Mouse (Mus musculus): ENCODE results near the gene Bmp7.

The Bmp7 gene

GRCm38 (mm10) chr2:172906146-172906545, 34.0 kb downstream of the Bmp7 start:
- no peak for DNase-seq (ENCODE audit: low spot score)

- DNase-seq (ENCODE audit: low spot score) = no peak
These were observed 35.1 kb downstream of the Bmp7 start for GRCm38 (mm10) chr2:172905057-172905456.

GRCm38 (mm10) chr2:172904614-172905013, 35.5 kb downstream of the Bmp7 start:
- no peak for DNase-seq (ENCODE audit: low spot score)

DNA sequence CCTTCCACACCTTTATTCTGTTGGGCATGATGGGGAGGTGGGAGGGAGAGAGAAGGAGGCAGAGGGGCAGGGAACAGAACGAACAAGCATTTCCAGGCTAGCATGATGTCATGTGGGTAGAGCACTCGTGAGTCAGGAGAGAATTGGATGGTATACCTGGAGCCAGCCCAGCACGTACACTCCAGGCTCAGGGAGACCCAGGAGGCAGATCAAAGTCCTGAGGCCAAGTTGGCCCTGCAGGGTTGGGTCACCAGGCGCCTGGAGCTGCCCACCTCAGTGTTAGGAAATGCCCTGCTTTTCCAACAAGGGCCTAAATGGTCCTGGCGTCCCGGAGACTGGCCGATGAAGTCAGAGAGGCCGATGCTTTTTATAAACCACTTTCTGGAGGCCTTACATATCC, 36.6 kb downstream of the Bmp7 start:
- DNase-seq (ENCODE audit: low spot score) = no peak

GRCm38 (mm10) chr2:172900954-172901701, 39.0 kb downstream of the Bmp7 start:
- DNase-seq (ENCODE audit: low spot score) = no peak

GRCm38 (mm10) chr2:172889756-172890443, 50.2 kb downstream of the Bmp7 start:
- DNase-seq (ENCODE audit: low spot score) = no peak

GRCm38 (mm10) chr2:172889222-172889621, 50.9 kb downstream of the Bmp7 start:
- DNase-seq (ENCODE audit: low spot score) = no peak

GRCm38 (mm10) chr2:172888147-172888546, 52.0 kb downstream of the Bmp7 start:
- no peak for DNase-seq (ENCODE audit: low spot score)

- DNase-seq (ENCODE audit: low spot score) = no peak
These were observed 54.3 kb downstream of the Bmp7 start for GRCm38 (mm10) chr2:172885861-172886260.

GRCm38 (mm10) chr2:172884584-172884983, 55.5 kb downstream of the Bmp7 start:
- DNase-seq (ENCODE audit: low spot score) = no peak

- no peak for DNase-seq (ENCODE audit: low spot score)
These were observed 64.9 kb downstream of the Bmp7 start for GRCm38 (mm10) chr2:172875201-172875600.

- DNase-seq (ENCODE audit: low spot score) = no peak
These were observed 73.8 kb downstream of the Bmp7 start for GRCm38 (mm10) chr2:172866356-172866755.

DNA sequence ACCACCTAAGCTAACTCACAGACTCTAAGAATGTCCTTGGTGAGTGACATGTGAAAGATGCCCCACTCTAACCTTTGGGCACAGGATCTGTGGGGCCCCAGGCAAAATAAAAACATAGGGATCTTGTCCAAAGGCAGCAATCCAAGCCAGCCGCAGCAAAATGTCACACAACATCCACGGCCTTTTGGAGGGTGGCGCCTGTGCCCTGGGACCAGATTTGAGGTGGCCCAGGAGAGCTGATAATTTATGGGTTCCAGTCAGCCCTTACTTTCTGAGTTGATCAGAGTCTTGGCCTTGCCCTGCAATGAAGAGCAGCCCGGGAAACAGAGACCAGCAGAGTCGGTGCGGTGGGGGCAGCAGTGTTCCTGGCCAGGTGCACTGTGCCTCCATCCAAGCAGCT, 75.0 kb downstream of the Bmp7 start:
- DNase-seq (ENCODE audit: low spot score) = no peak

DNA sequence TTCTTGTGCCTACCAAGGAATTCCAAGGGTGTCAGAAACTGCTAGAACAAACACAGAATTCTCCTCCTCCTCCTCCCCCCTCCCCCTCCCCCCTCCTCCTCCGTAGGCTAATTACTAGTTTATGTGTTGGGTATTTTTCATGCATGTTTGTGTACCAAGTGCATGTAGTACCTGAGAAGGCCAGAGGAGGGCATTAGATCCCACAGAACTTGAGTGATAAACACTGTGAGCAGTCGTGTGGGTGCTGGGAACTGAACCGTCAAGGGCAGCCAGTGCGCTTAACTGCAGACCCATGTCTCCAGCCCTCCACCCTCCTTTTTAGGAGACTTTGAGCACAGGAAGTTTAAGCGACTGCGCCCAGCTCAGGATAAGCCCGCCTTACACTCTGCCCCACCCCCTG, 75.6 kb downstream of the Bmp7 start:
- no peak for DNase-seq (ENCODE audit: low spot score)

DNA sequence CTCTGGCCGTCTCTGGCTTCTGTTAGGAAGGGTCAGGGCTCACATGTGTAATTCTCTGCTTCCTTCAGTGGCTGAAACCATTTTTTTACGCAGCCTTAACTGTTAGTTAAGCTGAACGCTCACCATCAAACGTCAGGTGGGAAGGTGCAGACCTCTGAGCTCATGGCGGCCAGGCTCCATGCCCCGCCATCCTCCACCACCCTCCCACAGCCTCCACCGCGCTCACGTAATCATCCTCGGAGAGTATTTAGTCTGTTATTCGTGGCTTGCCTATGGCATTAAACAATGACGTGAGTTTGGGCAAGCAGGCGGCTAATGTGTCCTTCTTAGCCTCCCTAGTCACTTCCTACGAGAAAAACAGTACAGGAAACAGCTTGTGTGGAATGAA, 76.7 kb downstream of the Bmp7 start:
- DNase-seq (ENCODE audit: low spot score) = no peak

GRCm38 (mm10) chr2:172862850-172863468, 77.2 kb downstream of the Bmp7 start:
- peak; percentile 69 for DNase-seq (ENCODE audit: low spot score)

DNA sequence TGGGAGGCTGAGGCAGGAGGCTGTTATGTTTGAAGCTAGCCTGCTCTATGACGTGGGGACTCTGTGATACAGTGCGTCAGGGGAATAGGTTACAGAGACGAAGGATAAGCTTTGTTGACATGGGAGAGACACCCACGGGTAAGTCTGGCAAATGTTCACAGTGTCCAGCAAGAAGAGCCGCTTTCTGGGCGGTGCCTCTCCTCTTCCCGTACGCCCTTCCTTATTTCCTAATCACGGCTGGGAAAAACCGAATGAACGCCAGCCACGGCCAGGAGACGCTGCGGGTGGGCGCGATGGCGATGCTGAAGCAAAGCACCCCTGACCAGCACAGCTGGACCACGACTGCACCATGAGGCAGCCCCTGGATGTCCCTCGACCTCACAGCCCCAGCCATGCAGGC, 77.7 kb downstream of the Bmp7 start:
- DNase-seq (ENCODE audit: low spot score) = peak; percentile 23

- DNase-seq (ENCODE audit: low spot score) = peak; percentile 27
These were observed 78.5 kb downstream of the Bmp7 start for GRCm38 (mm10) chr2:172861590-172861989.

- no peak for DNase-seq (ENCODE audit: low spot score)
These were observed 79.5 kb downstream of the Bmp7 start for GRCm38 (mm10) chr2:172860593-172860992.

- no peak for DNase-seq (ENCODE audit: low spot score)
These were observed 80.0 kb downstream of the Bmp7 start for GRCm38 (mm10) chr2:172860104-172860503.

- DNase-seq (ENCODE audit: low spot score) = no peak
These were observed 83.1 kb downstream of the Bmp7 start for GRCm38 (mm10) chr2:172857048-172857447.

- DNase-seq (ENCODE audit: low spot score) = no peak
These were observed 83.6 kb downstream of the Bmp7 start for GRCm38 (mm10) chr2:172856549-172856948.

DNA sequence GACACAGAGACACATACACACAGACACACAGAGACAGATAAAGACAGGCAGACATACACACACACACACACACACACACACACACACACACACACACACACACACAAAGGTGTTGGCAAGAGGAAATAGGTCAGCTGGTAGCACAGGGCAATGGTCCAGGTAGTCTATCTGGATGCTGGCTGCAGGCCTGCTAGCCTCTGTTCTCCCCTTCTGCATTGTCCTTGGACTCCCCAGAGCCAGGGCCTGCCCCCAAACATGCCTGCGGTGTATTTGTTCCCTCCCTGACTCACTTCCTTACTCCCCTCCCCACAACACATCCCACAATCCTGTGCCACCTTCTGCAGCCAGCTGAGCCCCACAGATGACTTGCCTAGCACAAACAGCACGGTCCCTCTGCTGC, 86.0 kb downstream of the Bmp7 start:
- DNase-seq (ENCODE audit: low spot score) = no peak

All from urinary bladder, postnatal 25 days (tissue).